Mouse (Mus musculus) liver, embryonic 14.5 days (tissue): ENCODE measurements around the gene Kmt2b. TPM values are rescaled to one million over a fixed set of nuclear protein-coding genes. Genes with fewer than 3 reads are reported as not detected.

Source experiments
- ATAC-seq: fragments of 200-750 bp; cut with Nextera tagmentation; 2 replicates; pipeline ENCODE4 v1.8.0; 2017; ENCODE audit warnings: moderate number of reproducible peaks, mild to moderate bottlenecking, moderate library complexity; ENCODE audit not compliant: insufficient read depth
- DNase-seq, 3 experiments: peaks; one replicate each; pipeline ENCODE4 v3.0.0-alpha.2; 2012 to 2013; ENCODE audit warnings: low read depth in 3 of 3, low spot score in 3 of 3
- H3K27ac ChIP-seq: fragments of 300-500 bp; sonication (generic); 2 replicates; pipeline ENCODE4 v1.5.1; 2014; ENCODE audit warnings: moderate library complexity, mild to moderate bottlenecking, control low read depth, inconsistent platforms
- H3K27me3 ChIP-seq: fragments of 300-500 bp; sonication (generic); 2 replicates; pipeline ENCODE4 v1.6.1; 2014; ENCODE audit warnings: mild to moderate bottlenecking, low read length, moderate library complexity; ENCODE audit not compliant: control insufficient read depth, insufficient read depth
- H3K36me3 ChIP-seq: fragments of 300-500 bp; sonication (generic); replicated peaks from 2 replicates; pipeline ENCODE4 v1.6.1; 2014; ENCODE audit warnings: low read depth; ENCODE audit not compliant: control insufficient read depth, insufficient read depth
- H3K4me1 ChIP-seq, 2 experiments: fragments of 200-500 bp in 1 of 2; fragments of 300-500 bp in 1 of 2; sonication (generic) in 1 of 2; replicated peaks; 2 replicates each; pipeline ENCODE4 v1.6.1; 2012 to 2014; ENCODE audit warnings: antibody characterized with exemption in 1 of 2, inconsistent platforms in 1 of 2, low read length in 1 of 2; ENCODE audit not compliant: control insufficient read depth in 2 of 2, insufficient read depth in 2 of 2
- H3K4me2 ChIP-seq: fragments of 300-500 bp; sonication (generic); 2 replicates; pipeline ENCODE4 v1.6.1; 2014; ENCODE audit warnings: low read depth, mild to moderate bottlenecking, control low read depth, moderate library complexity
- H3K4me3 ChIP-seq, 2 experiments: fragments of 200-500 bp in 1 of 2; fragments of 300-500 bp in 1 of 2; sonication (generic) in 1 of 2; 2 replicates each; pipeline ENCODE4 v1.5.1; 2012 to 2014; ENCODE audit warnings: low read depth in 2 of 2, low read length in 2 of 2, mild to moderate bottlenecking in 2 of 2, control low read depth in 1 of 2, inconsistent platforms in 1 of 2, moderate library complexity in 1 of 2; ENCODE audit not compliant: insufficient read depth in 1 of 2
- H3K9ac ChIP-seq: fragments of 300-500 bp; sonication (generic); replicated peaks from 2 replicates; pipeline ENCODE4 v1.6.1; 2014; ENCODE audit warnings: mild to moderate bottlenecking, control low read depth, moderate library complexity
- H3K9me3 ChIP-seq: fragments of 300-500 bp; sonication (generic); 2 replicates; pipeline ENCODE4 v1.6.1; 2016; ENCODE audit warnings: low read length, mixed read lengths; ENCODE audit not compliant: control insufficient read depth
- CTCF ChIP-seq: IDR thresholded peaks from 2 replicates; pipeline ENCODE4 v1.5.1; 2016; ENCODE audit warnings: antibody characterized with exemption, low read depth, control low read depth
- EP300 ChIP-seq: IDR thresholded peaks from 2 replicates; pipeline ENCODE4 v1.6.1; 2016; ENCODE audit warnings: antibody characterized with exemption, low read depth
- WGBS: fragments of 180-500 bp; shearing (Covaris S2); extraction: QIAGEN DNeasy Blood & Tissue Kit; methylation state at CpG from one replicate; pipeline ENCODE4 v1.1.7; 2014; ENCODE audit not compliant: insufficient replicate concordance; 5-methylcytosine and 5-hydroxymethylcytosine counted together
- polyA plus RNA-seq, 2 experiments: library from polyadenylated mRNA; depleted of rRNA in 1 of 2; stranded (reverse) in 1 of 2; unstranded in 1 of 2; fragments of >200 nt; fragmentation: Nextera tagmentation in 1 of 2; extraction: Ambion mirVana in 1 of 2; gene quantifications; 2 replicates each; pipeline versions ENCODE4 v1.2.1 to v1.2.3; 2012 to 2014

Kmt2b gene
- polyA plus RNA-seq, 2 experiments = 3.4 to 10.4 TPM

DNA sequence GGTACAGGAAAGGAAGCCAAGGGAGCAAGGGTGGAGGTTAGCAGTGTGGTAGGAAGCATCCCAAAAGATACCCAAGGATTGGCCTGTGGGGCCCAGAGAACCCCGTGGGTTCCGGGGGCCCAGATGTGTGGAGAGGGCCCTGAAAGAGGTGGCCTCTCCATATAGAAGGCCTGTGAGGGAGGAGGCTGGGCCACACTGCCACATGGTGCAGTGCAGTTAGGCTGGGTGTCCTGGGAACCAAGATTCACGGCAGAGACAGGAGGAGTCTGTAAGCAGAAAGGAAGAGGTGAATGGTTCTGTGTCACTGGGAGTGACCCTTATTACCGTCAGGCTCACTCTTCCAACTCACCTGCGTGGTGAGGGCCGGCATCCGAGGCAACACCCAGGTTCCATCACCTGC is 48.0 kb downstream of the Kmt2b start:
- Histone ChIP-seq H3K27me3 (no peaks in the 10 kb centered on the region), H3K36me3 (no peaks in the 10 kb centered on the region), H3K4me3 (no peak overlapping the region), H3K9me3 (no peaks in the 10 kb centered on the region), H3K4me1 (peaks cover 8 to 12% of the 10 kb centered on the region in 2 experiments), H3K4me2 (no peak overlapping the region), H3K27ac (no peak overlapping the region), H3K9ac (no peak overlapping the region)
- 74% methylated on average over 7 of the region's 7 CpGs for WGBS
- ATAC-seq (no peak), DNase-seq (no peak)
- TF ChIP-seq CTCF (no peak), EP300 (no peak)

DNA sequence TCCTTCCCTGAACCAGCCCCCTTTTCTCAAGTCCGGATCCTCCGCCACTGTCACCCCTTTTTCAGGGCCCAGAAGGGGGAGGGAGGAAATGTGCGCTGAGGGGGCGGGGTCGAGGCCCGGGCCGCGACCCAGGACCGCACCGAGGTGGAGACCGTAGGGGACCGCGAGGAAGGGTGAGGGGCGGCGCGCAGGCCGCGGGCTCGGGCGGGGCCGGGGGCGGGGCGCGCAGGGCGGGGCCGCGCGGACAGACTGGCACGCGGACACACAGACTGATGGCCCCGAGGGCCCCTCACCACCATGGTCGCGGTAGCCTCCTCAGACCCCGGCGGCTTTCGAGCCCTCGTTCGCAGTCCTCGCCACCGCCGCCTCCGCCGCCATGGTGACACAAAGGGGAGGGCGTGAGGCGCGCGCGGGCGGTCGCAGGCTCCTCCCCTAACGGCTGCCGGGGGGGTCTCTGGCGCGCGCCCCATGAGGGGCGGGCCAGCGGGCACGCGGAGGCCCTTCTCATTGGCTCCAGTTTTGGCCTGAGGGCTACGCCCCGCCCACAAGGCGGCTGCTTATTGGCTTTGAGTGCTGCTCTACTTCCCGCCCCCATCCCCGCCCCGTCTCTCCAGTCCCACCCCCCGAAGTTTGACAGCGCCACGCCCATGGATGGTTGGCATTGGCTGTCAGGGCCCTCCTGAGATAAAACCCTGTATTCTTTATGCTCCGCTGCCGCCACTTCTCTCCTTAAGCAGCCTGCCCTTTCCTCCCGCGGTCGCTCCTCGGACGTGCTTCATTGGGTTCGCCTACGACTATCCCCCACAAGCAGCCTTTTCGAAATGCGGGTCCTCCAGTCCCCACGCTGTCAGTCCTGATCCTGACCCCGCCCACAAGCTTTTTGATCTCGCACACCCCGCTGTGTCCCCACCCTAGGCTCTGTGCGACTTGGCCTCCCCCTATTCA is 53.6 kb downstream of the Kmt2b start, which contains the start of gene Arhgap33:
Gene Arhgap33, minus strand, starts transcription at position 428 of the 945 bp plus-strand sequence.
- H3K27ac ChIP-seq = peak within 1 kb of the TSS; percentile 41; the same call in 1 of the 2 replicates
- TF ChIP-seq EP300 (no peak), CTCF (no peak)
- WGBS = under 1% methylated on average over 68 of the region's 84 CpGs

DNA sequence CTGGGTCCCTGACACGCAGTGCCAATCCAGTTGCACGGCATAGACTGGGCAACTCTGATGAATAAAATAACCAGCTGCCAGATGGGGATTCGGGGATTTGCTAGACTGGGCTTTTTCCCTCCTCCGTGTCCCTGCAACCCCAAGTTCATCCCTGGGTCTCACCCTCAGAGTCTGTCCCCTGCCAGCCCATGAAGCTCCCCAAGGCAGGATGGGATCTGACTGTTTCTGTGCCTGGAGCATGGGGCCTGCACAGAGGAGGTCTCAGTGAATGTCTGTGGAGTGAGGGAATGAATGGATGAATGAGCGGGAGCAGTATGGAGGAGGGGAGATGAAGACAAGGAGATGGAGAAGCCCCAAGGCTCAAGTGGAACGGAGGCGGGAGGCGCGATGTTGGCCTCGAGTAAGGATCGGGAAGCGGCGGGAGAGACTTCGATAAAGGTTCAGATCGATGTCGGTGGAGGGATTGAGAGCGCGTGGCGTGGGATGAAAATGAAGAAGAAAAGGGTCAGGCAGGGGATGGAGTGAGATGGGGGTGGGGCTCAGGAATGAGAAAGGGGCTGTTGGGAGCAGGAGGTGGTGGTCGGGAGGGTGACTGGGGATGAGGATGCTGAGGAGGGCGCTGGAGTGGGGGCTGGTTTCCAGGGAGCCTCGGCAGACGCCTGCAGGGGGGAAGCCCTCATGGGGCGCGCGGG is 54.4 kb downstream of the Kmt2b start:
- Histone ChIP-seq H3K9ac (peak overlapping the region; percentile 62), H3K27ac (no peak overlapping the region), H3K4me3 (peak overlapping the region; percentile 68 to 74), H3K4me2 (peak overlapping the region; percentile 80), H3K27me3 (no peaks in the 10 kb centered on the region), H3K36me3 (peaks cover 5% of the 10 kb centered on the region), H3K9me3 (no peaks in the 10 kb centered on the region), H3K4me1 (peaks cover 6 to 11% of the 10 kb centered on the region in 2 experiments)
- ATAC-seq (no peak), DNase-seq (no peak)
- no peak for TF ChIP-seq EP300
- no peak for TF ChIP-seq CTCF
- WGBS = 17% methylated on average over 25 of the region's 26 CpGs

More for the DNA sequence above, 53.6 kb downstream of the Kmt2b start, which contains the start of gene Arhgap33:
- H3K9ac ChIP-seq = peak within 1 kb of the TSS; percentile 62
- peak within 1 kb of the TSS; percentile 80 for H3K4me2 ChIP-seq
- H3K4me3 ChIP-seq = peak within 1 kb of the TSS; percentile 68 to 97
- H3K9me3 ChIP-seq = no peaks in the 10 kb centered on the region
- no peaks in the 10 kb centered on the region for H3K27me3 ChIP-seq
- peak; percentile 96 for ATAC-seq
- no peaks in the 10 kb centered on the region; the same call in 1 of the 2 replicates for H3K36me3 ChIP-seq
- DNase-seq = peak; percentile 96 to 97 (median 96)
- H3K4me1 ChIP-seq = peaks cover 6 to 11% of the 10 kb centered on the region in 2 experiments

DNA sequence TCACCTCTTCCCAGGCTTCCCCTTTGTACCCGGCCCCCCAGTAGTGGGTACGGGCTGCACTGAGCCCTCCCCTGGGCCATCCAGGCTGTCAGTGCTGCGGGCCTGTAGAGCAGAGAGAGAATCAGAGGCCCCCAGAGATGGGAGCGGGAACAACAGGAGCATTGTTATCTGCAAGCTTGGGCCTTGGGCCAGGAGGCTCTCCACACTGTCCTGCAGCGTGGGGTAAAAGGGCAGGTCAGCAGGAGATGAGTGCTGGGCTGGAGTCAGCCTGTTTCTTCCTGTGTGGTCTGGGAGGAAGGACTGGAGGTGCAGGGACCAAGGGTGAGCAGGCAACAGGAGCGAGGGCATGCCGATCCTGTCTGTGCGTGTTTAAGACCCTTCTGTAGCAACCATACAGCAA is 55.6 kb downstream of the Kmt2b start:
- no peak overlapping the region for H3K4me2 ChIP-seq

More for the DNA sequence above, 55.6 kb downstream of the Kmt2b start:
- DNase-seq (no peak), ATAC-seq (no peak)
- TF ChIP-seq CTCF (no peak), EP300 (no peak)
- no peak overlapping the region for H3K4me3 ChIP-seq
- H3K36me3 ChIP-seq = peaks cover 7% of the 10 kb centered on the region
- no peak overlapping the region for H3K9ac ChIP-seq
- H3K4me1 ChIP-seq = peaks cover 6 to 11% of the 10 kb centered on the region in 2 experiments
- H3K27ac ChIP-seq = no peak overlapping the region
- 67% methylated on average over 8 of the region's 8 CpGs for WGBS
- H3K9me3 ChIP-seq = no peaks in the 10 kb centered on the region
- no peaks in the 10 kb centered on the region for H3K27me3 ChIP-seq
